Mouse (Mus musculus): ENCODE data around the gene Slc27a2. TPM values are rescaled to one million over a fixed set of nuclear protein-coding genes. Genes with fewer than 3 reads are reported as not detected.
"Not testable (repeated sequence)": the region's sequence is repeated elsewhere in the genome, so short reads cannot be mapped to it uniquely, and the experiment has no call there.

Slc27a2 gene
- total RNA-seq, 2 experiments from 2014 or later, result 7.4 to 8.3 TPM

DNA sequence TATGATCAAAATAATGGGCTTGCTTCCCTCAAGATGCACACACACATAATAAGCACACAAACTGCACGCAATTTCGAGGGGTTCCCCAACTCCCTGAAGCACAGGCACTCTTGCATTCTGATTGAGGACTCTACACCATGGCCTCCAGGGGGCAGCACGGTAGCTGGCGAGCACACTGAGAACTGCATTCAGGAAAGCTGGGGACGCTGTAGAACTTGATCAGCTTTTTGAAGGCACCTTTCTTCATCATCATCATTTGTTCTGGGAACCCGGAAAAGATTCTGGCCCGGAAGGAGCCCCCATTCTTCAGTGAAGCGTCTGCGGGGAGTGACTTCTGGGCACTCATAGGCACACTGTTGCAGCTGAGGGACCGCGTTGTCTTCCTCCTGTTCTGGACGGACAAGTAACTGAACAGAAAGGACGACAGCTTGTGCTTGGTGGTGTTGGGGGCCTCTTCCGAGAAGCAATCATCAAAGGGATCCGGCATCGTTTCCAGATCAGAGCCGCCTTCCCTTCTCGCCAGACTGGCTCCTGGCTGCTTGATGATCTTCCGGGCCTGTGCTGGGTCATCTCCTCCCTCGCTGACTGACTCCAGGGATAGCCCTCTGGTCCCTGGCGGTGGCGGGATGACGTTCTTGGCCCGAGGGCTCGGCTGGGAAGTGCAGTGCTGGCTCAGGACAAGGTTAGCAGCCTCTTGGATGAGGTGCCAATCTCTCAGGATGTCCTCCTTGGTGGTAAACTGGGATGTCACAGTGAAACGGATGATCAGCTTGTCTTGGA is 41.8 kb downstream of the Slc27a2 start:
- intact Hi-C loops (cut with DNase I), result loop anchor here (5.0 to 10.0 kb wide), 2 partner anchors 181 to 413 kb away; partner anchors contain the start of gene Ap4e1
- Histone ChIP-seq H3K27ac (no peak overlapping the region), H3K4me3 (peak overlapping the region; percentile 26; the same call in 1 of the 2 replicates)
- DNase-seq (ENCODE audit: extremely low spot score in 1 of 2, low spot score in 2 of 2), result peak; percentile 57 to 65
- peak; percentile 91 for TF ChIP-seq CTCF (IDR thresholded peaks at IDR 0.05)

DNA sequence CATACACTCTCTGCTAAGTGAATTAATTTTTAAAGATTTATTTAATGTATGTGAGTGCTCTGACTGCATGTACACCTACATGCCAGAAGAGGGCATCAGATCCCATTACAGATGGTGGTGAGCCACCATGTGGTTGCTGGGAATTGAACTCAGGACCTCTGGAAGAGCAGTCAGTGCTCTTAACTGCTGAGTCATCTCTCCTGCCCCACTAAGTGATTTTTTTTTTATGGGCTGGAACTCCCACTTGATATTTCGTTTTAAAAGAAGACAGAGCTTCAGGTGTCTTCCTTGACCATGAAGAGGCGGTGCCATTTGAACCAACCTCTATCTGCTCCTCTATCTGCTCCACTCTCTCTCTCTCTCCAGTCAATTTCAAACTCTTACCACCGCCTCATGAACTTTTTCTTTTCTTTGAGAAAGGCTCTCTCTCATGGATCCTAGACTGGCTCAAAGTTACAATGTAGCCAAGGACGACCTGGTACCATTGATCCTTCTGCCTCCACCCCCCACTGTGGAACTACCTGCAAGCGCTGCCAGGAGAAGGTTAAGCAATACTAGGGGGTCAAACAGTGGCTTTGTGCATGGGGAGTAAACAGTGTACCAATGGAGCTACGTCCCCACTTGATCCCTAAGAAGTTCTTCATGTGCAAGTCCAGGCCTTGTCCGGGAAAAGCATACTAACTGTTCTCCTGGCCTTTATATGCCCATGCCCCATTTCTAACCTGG is 44.3 kb downstream of the Slc27a2 start:
- intact Hi-C loops (cut with DNase I), result loop anchor here (10.0 kb wide), 1 partner anchor 178 kb away; no protein-coding TSS in a partner anchor
- no peak; the same call in 1 of the 2 replicates for TF ChIP-seq CTCF (IDR thresholded peaks at IDR 0.05)
- no peak overlapping the region for H3K4me3 ChIP-seq
- no peak overlapping the region for H3K27ac ChIP-seq
- no peak for DNase-seq (ENCODE audit: extremely low spot score in 1 of 2, low spot score in 2 of 2)

DNA sequence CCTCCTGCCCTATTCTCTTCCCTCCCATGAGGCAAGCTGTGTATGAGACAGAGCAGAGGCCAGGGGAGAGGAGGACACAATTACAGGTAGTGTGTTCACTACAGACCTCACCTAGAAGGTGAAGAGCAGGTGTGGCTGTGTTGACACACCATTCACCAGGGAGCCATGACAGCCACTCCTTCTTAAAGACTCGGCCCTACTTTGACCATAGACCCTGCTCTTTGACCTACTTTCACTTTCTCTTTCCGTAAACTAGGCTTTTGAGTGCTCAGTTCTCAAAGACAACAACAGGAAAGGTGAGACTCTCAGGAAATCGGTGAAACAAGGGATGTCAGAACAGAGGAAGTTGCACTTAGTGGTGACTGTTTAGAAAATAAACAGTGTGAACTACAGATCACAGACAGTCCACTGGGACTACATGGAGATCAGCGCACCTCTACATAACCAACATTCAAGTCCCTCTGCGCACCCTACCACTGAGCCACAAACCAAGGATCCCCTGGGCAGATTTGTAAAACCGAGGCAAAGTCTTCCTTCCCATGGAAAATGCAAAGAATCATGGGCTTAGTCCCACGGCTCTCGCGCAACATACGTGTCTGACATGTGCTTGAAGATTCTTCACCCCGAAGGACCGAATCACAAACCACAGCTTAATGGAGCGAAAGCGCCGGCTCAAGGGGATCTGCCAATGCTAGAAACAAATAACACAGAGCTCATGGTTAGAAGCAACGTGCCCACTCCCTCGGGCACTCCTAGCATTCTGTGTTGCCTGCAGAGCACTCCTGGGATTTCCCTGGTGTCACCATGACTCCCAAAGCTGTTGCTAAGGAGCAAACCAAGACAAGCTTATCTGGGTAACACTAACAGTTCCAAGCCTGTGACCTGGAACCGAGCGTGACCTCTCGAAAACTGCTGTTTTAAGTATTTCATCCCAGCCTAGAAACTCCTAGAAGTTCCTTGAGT is 45.4 kb downstream of the Slc27a2 start:
- no peak overlapping the region for H3K27ac ChIP-seq
- no peak for TF ChIP-seq CTCF (IDR thresholded peaks at IDR 0.05)
- intact Hi-C loops (cut with DNase I), result loop anchor here (2.0 to 10.0 kb wide), 2 partner anchors 65 to 177 kb away; no protein-coding TSS in a partner anchor
- H3K4me3 ChIP-seq, result no peak overlapping the region
- no peak for DNase-seq (ENCODE audit: extremely low spot score in 1 of 2, low spot score in 2 of 2)

DNA sequence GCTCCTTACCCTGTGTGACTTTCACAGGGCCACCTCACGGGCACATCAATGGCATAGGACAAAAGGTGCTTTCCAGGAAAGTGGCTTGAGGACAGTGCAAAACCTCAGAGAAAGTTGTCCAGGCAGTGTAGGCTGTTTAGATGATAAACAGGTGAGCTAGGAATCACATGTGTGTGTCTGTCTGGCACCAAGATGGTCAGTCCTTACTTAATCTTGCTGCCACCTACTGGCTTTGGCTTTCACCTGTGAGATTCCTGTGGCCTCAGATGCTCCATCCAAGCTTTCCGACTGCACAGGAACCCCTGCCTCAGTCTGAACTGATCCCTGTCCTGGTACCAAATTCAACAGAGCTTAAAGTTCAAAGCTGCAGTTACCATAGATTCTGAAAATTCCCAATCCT is 46.2 kb downstream of the Slc27a2 start:
- intact Hi-C loops (cut with DNase I), result loop anchor here (2.0 to 10.0 kb wide), 2 partner anchors 64 to 176 kb away; no protein-coding TSS in a partner anchor
- Histone ChIP-seq H3K27ac (no peak overlapping the region), H3K4me3 (no peak overlapping the region)
- TF ChIP-seq CTCF (IDR thresholded peaks at IDR 0.05), result no peak
- DNase-seq (ENCODE audit: extremely low spot score in 1 of 2, low spot score in 2 of 2), result no peak

DNA sequence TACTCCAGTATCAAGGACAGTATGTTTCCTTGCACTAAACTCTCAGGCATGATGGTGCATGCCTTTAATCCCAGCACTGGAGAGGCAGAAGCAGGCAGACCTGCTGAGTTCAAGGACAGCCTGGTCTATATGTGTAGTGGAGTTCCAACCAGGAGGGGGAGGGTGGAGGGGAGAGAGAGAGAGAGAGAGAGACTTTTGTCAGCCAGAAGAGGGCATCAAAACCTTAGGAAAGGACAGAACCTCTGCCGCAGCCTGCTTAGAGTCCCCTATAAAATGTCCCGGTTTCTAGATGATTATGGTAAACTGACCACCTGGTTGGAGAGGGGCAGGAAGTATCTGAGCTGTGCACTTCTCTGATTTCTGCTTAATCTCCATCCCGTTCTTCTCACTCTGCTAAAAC is 46.8 kb downstream of the Slc27a2 start:
- intact Hi-C loops (cut with DNase I), result loop anchor here (2.0 to 10.0 kb wide), 2 partner anchors 64 to 176 kb away; no protein-coding TSS in a partner anchor
- TF ChIP-seq CTCF (IDR thresholded peaks at IDR 0.05), result peak; percentile 40
- Histone ChIP-seq H3K27ac (no peak overlapping the region), H3K4me3 (no peak overlapping the region)
- no peak for DNase-seq (ENCODE audit: extremely low spot score in 1 of 2, low spot score in 2 of 2)

DNA sequence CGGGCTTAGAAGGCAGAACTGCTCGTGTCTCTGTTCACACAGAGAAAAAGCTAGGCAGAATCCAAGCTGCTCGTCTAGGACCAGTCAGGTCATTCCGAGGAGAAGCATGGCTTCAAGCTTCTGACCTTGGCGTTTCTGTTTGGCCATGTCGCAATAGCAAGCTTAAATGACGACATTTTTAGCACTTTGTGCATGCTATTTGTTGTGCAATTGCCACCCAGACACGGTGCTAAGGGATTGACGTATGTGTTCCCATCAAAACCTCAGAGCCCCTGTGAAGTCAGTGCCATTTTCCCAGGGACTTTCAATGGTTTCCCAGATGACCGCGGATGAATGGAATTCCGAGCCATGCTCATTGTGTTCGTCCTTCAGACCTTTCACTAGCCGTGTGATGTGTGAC is 48.3 kb downstream of the Slc27a2 start:
- intact Hi-C loops (cut with DNase I), result no loop called here
- no peak overlapping the region for H3K4me3 ChIP-seq
- no peak overlapping the region for H3K27ac ChIP-seq
- no peak for TF ChIP-seq CTCF (IDR thresholded peaks at IDR 0.05)
- DNase-seq (ENCODE audit: extremely low spot score in 1 of 2, low spot score in 2 of 2), result no peak

DNA sequence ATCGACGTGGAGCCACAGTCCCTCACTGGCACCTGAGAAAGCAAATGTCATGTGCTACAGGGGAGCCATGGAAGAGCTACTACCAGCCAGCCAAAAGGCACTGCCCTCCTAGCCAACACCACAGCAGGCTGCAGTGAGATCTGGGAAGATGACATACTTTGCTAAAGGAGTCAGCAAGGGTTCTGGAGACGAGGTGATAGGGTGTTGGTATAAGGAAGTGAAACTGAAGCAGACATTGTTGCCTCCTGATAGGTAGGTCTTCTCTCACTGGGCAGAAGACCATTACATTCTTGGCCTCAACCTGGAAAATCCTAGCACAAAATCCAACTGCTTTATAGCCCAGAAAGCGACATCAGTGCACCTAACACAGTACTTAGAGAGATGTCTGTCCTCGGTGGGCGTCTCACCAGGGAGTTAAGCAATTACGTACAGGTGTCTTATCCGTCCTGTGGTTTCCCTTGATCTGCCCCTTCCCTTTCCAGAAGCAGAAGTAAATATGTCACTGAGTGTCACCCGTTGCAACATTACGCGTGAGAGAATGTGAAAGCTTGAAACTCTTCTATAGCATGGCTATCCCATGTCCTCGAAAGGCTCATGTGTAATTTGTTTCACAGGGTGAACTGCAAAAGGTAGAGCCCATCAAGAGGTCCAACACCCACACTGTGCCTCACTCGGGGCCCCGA is 49.9 kb downstream of the Slc27a2 start:
- Histone ChIP-seq H3K27ac (no peak overlapping the region), H3K4me3 (no peak overlapping the region)
- DNase-seq (ENCODE audit: extremely low spot score in 1 of 2, low spot score in 2 of 2), result no peak
- intact Hi-C loops (cut with DNase I), result no loop called here
- TF ChIP-seq CTCF (IDR thresholded peaks at IDR 0.05), result no peak

DNA sequence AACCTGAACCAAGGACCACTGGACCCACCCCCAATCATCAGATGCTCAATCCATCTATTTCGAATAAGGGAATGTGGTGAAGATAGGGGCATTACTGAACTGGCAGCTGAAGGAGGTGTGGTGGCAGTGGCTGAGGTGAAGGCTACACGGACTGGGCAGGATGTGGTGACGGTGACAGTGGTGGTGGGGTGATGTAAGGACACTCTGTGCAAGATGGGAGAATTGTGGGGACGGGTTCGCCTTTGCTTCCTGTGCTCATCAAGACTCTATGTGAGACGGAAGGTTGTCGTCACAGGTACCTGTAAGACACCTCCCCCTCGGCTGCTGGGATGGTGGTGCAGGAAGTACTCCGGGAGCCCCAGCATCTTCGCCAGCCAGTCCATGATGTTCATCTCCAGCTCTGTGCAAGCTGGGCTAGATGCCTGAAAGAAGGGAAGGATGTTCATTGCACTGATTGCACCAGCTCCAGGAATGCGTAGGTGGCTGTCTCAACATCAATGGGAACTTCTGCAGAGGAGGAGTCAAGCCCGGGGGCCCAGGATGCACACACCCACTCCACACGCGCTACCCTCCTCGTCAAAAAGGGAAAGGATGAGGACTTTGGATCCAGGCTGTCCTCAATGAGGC is 54.0 kb downstream of the Slc27a2 start:
- DNase-seq (ENCODE audit: extremely low spot score in 1 of 2, low spot score in 2 of 2), result no peak

DNA sequence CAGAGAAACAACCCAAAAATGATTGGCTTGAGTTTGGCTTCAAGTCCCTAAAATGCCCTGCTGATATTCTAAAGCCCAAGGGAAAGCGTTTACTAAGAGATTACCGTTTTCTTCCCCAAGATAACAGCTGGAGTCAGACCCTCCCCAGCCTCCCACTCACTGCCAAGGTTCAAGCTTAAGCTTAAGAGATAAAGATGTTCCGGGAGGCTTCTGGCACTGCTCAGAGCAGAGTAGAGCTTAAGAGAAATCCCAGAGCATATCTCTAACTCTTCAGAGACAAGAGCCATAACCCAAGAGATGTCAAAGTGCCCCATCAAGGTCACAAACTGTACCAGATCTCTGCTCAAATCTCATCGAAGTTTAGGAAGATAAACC is 54.5 kb downstream of the Slc27a2 start:
- no peak for DNase-seq (ENCODE audit: extremely low spot score in 1 of 2, low spot score in 2 of 2)
- Histone ChIP-seq H3K4me3 (no peak overlapping the region), H3K27ac (no peak overlapping the region)
- intact Hi-C loops (cut with DNase I), result no loop called here
- TF ChIP-seq CTCF (IDR thresholded peaks at IDR 0.05), result no peak

More for the DNA sequence above, 54.0 kb downstream of the Slc27a2 start:
- intact Hi-C loops (cut with DNase I), result no loop called here
- Histone ChIP-seq H3K27ac (no peak overlapping the region), H3K4me3 (no peak overlapping the region)
- no peak for TF ChIP-seq CTCF (IDR thresholded peaks at IDR 0.05)

DNA sequence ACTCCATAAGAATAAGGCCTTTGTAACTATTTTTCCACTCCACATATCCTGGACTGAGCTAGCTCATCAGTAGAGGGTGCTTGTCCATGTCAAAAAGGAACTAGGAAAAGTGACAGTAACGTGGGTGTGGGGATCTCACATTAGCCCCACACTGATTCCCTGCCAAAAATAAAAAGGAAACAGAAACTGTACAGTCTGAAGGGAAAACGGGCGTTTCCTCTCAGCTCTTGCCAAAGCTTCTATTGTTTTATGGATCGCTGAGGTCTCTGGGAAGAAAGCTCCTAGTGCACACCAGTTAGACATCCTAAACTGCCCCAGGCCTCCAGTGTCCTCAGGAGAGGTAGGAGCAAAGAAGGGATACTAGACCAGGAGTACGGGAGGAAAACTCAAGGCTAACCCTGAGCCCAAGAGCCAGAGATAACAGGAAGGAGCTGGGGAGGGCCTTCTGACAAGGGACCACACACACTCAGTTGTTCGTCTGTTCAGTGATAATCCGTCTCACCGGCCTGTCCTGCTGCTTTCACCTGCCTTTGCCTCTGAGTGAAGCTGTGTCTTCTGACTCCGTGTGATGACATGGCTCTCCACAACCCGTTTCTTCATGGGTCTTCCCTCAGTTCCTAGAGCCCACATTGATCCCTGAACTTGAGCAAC is 55.5 kb downstream of the Slc27a2 start:
- intact Hi-C loops (cut with DNase I), result no loop called here
- H3K27ac ChIP-seq, result no peak overlapping the region
- H3K4me3 ChIP-seq, result no peak overlapping the region
- TF ChIP-seq CTCF (IDR thresholded peaks at IDR 0.05), result no peak
- no peak for DNase-seq (ENCODE audit: extremely low spot score in 1 of 2, low spot score in 2 of 2)

DNA sequence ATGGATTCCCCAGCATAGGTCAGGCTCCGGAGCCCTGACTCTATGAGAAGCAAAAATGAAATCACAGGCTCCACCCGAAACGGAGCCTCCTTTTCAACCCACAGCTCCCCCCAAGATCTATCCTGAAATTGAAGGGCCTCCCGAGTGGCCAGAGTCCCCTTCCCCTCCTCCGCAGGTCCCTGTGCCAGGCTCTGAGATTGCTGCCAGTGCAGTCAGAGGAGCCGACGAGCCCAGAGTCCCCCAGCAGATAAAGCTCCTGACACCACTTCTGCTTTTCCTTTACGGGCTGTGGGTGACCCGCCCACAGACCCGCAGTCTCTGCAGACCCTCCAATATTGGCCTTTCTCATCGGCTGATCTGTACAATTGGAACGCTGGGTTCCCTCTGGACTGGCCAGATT is 57.4 kb downstream of the Slc27a2 start:
- intact Hi-C loops (cut with DNase I); DNase-seq (ENCODE audit: extremely low spot score in 1 of 2, low spot score in 2 of 2); H3K27ac ChIP-seq; H3K4me3 ChIP-seq: not testable (repeated sequence)

Measured in left cerebral cortex, adult 2 months (tissue).